Comparison of ENCODE assay signal across 10 mouse cellular contexts in genomic region chr17:87973261-87974167, GRCm38 (mm10). TPM values are rescaled to one million over a fixed set of nuclear protein-coding genes. Genes with fewer than 3 reads are reported as not detected.
DNase-seq lines count a peak whose midpoint lies in the region; ATAC-seq and TF ChIP-seq lines count a peak whose summit lies in the region.
"Had no signal": no experiment of that assay in that cellular context is flagged by ENCODE, and none has a peak within 500 bp of the region (broad histone marks: within the 10 kb centered on the region; RNA-seq: fewer than 3 reads in every experiment).

No protein-coding gene starts in this region.

- H3K36me3 ChIP-seq in forebrain, embryonic 10.5 days (replicated peaks) = peaks cover 21% of the 10 kb centered on the region
- no peaks in the 10 kb centered on the region for H3K36me3 ChIP-seq in forebrain, embryonic 11.5 days (ENCODE audit: control insufficient read depth, insufficient read depth, low read length)
- no peaks in the 10 kb centered on the region for H3K36me3 ChIP-seq in lung, postnatal 0 days (ENCODE audit: insufficient read depth, low read length)
- no peaks in the 10 kb centered on the region for H3K36me3 ChIP-seq in forebrain, embryonic 15.5 days
- H3K36me3 ChIP-seq in liver, postnatal 0 days (replicated peaks; ENCODE audit: insufficient read depth, low read length) = 0 out of 2 replicates have a peak, but pooled peaks cover 7% of the 10 kb centered on the region

- H3K9me3 ChIP-seq in forebrain, embryonic 10.5 days = no peaks in the 10 kb centered on the region
- no peaks in the 10 kb centered on the region for H3K9me3 ChIP-seq in forebrain, embryonic 11.5 days (ENCODE audit: control insufficient read depth, low read length)
- H3K9me3 ChIP-seq in lung, postnatal 0 days (ENCODE audit: low read length) = no peaks in the 10 kb centered on the region
- H3K9me3 ChIP-seq in forebrain, embryonic 15.5 days = no peaks in the 10 kb centered on the region
- H3K9me3 ChIP-seq in liver, postnatal 0 days (ENCODE audit: low read length) = peaks cover 2% of the 10 kb centered on the region

- no peak for DNase-seq in forebrain, embryonic 10.5 days (ENCODE audit: extremely low spot score, low spot score)
- DNase-seq in forebrain, embryonic 11.5 days (ENCODE audit: low spot score) = no peak
- DNase-seq in lung, postnatal 0 days (ENCODE audit: low spot score) = no peak
- DNase-seq in lung, postnatal 4 days = no peak
- DNase-seq in liver, postnatal 0 days = no peak
- DNase-seq: adrenal gland, adult 2 months had no signal

- no peaks in the 10 kb centered on the region for H3K27me3 ChIP-seq in forebrain, embryonic 10.5 days (ENCODE audit: poor library complexity, severe bottlenecking)
- no peaks in the 10 kb centered on the region for H3K27me3 ChIP-seq in forebrain, embryonic 11.5 days (ENCODE audit: control insufficient read depth, insufficient read depth, low read length)
- no peaks in the 10 kb centered on the region for H3K27me3 ChIP-seq in lung, postnatal 0 days (replicated peaks; ENCODE audit: insufficient read depth, low read length)
- no peaks in the 10 kb centered on the region for H3K27me3 ChIP-seq in forebrain, embryonic 15.5 days
- no peaks in the 10 kb centered on the region for H3K27me3 ChIP-seq in liver, postnatal 0 days (ENCODE audit: insufficient read depth, low read length)

- 68% methylated on average over 10 of the region's 10 CpGs for WGBS in forebrain, embryonic 10.5 days
- WGBS in forebrain, embryonic 11.5 days = 70% methylated on average over 10 of the region's 10 CpGs
- WGBS in lung, postnatal 0 days = 70% methylated on average over 10 of the region's 10 CpGs
- WGBS in forebrain, embryonic 15.5 days = 69% methylated on average over 10 of the region's 10 CpGs
- WGBS in liver, postnatal 0 days (ENCODE audit: insufficient replicate concordance) = 70% methylated on average over 10 of the region's 10 CpGs

- TF ChIP-seq EP300 in lung, postnatal 0 days (IDR thresholded peaks at IDR 0.05) = no peak
- TF ChIP-seq EP300 in liver, postnatal 0 days (IDR thresholded peaks at IDR 0.05; ENCODE audit: low read depth) = no peak

- peak overlapping the region; percentile 70; the same call in 1 of the 2 replicates for H3K4me3 ChIP-seq in forebrain, embryonic 10.5 days
- no peak overlapping the region for H3K4me3 ChIP-seq in forebrain, embryonic 11.5 days (ENCODE audit: low read depth, low read length)
- no peak overlapping the region for H3K4me3 ChIP-seq in lung, postnatal 0 days (ENCODE audit: low read depth, low read length)
- H3K4me3 ChIP-seq in forebrain, embryonic 15.5 days = peak overlapping the region; percentile 99
- no peak overlapping the region for H3K4me3 ChIP-seq in liver, postnatal 0 days (ENCODE audit: low read depth, low read length)

- peaks cover 29% of the 10 kb centered on the region for H3K4me1 ChIP-seq in forebrain, embryonic 10.5 days
- H3K4me1 ChIP-seq in forebrain, embryonic 11.5 days (replicated peaks; ENCODE audit: control insufficient read depth, insufficient read depth, low read length) = no peaks in the 10 kb centered on the region; the same call in 1 of the 2 replicates
- no peaks in the 10 kb centered on the region for H3K4me1 ChIP-seq in lung, postnatal 0 days (ENCODE audit: insufficient read depth, low read depth, low read length)
- H3K4me1 ChIP-seq in forebrain, embryonic 15.5 days = peaks cover 18% of the 10 kb centered on the region
- peaks cover 7% of the 10 kb centered on the region for H3K4me1 ChIP-seq in liver, postnatal 0 days (ENCODE audit: insufficient read depth)

- no peak for TF ChIP-seq CTCF in lung, postnatal 0 days (IDR thresholded peaks at IDR 0.05)
- no peak for TF ChIP-seq CTCF in liver, postnatal 0 days (IDR thresholded peaks at IDR 0.05; ENCODE audit: low read depth)

- no peak for ATAC-seq in forebrain, embryonic 11.5 days (replicated peaks; ENCODE audit: low FRiP score)
- no peak for ATAC-seq in lung, postnatal 0 days
- no peak for ATAC-seq in forebrain, embryonic 15.5 days (replicated peaks)
- no peak for ATAC-seq in liver, postnatal 0 days
- ATAC-seq in frontal cortex, adult (ENCODE audit: low TSS enrichment) = no peak
- ATAC-seq in cerebellum, adult (ENCODE audit: insufficient number of reproducible peaks, low FRiP score, low TSS enrichment) = no peak

- H3K9ac ChIP-seq in forebrain, embryonic 11.5 days (ENCODE audit: low read length) = no peak overlapping the region
- no peak overlapping the region for H3K9ac ChIP-seq in lung, postnatal 0 days (replicated peaks; ENCODE audit: low read depth)
- H3K9ac ChIP-seq in forebrain, embryonic 15.5 days (replicated peaks) = 0 out of 2 replicates have a peak overlapping the region, but pooled peaks have one; percentile 64
- no peak overlapping the region for H3K9ac ChIP-seq in liver, postnatal 0 days (replicated peaks)

- H3K27ac ChIP-seq in forebrain, embryonic 10.5 days = no peak overlapping the region; the same call in 1 of the 2 replicates
- no peak overlapping the region for H3K27ac ChIP-seq in forebrain, embryonic 11.5 days (ENCODE audit: low read depth, low read length)
- no peak overlapping the region for H3K27ac ChIP-seq in lung, postnatal 0 days (ENCODE audit: low read length)
- H3K27ac ChIP-seq in forebrain, embryonic 15.5 days (replicated peaks) = no peak overlapping the region
- H3K27ac ChIP-seq in liver, postnatal 0 days (ENCODE audit: low read depth) = no peak overlapping the region

- no peak overlapping the region for H3K4me2 ChIP-seq in forebrain, embryonic 11.5 days (ENCODE audit: low read depth, low read length, severe bottlenecking)
- H3K4me2 ChIP-seq in lung, postnatal 0 days (replicated peaks; ENCODE audit: low read depth, low read length) = peak overlapping the region; percentile 92; the same call in 1 of the 2 replicates
- H3K4me2 ChIP-seq in forebrain, embryonic 15.5 days (replicated peaks) = no peak overlapping the region
- H3K4me2 ChIP-seq in liver, postnatal 0 days (ENCODE audit: low read depth, low read length) = peak overlapping the region; percentile 84; the same call in 1 of the 2 replicates

RNA-seq across cellular contexts. Expression of gene Msh6, which starts 1.3 kb away (rescaled TPM):
- polyA plus RNA-seq in forebrain, embryonic 10.5 days (2016; fragmentation: Nextera tagmentation; extraction: Ambion mirVana) = 111 and 115 TPM in 2 replicates
- polyA plus RNA-seq in forebrain, embryonic 11.5 days (2014; fragmentation: Nextera tagmentation; extraction: Ambion mirVana) = 104 and 107 TPM in 2 replicates
- polyA plus RNA-seq in lung, postnatal 0 days (2015; fragmentation: Nextera tagmentation; extraction: Ambion mirVana) = 8.4 and 10.2 TPM in 2 replicates
- polyA plus RNA-seq in forebrain, embryonic 15.5 days (2015; fragmentation: Nextera tagmentation; extraction: Ambion mirVana) = 42.7 and 43.0 TPM in 2 replicates
- polyA plus RNA-seq in liver, postnatal 0 days (2015; fragmentation: Nextera tagmentation; extraction: Ambion mirVana) = 8.9 and 11.7 TPM in 2 replicates

RNA-seq across cellular contexts. Expression of gene Rpl36-ps4, which starts 52.7 kb away (rescaled TPM):
- polyA plus RNA-seq in forebrain, embryonic 10.5 days (2016; fragmentation: Nextera tagmentation; extraction: Ambion mirVana) = not detected in 2 replicates
- polyA plus RNA-seq in forebrain, embryonic 11.5 days (2014; fragmentation: Nextera tagmentation; extraction: Ambion mirVana) = not detected in 2 replicates
- not detected in 2 replicates for polyA plus RNA-seq in lung, postnatal 0 days (2015; fragmentation: Nextera tagmentation; extraction: Ambion mirVana)
- not detected in 2 replicates for polyA plus RNA-seq in forebrain, embryonic 15.5 days (2015; fragmentation: Nextera tagmentation; extraction: Ambion mirVana)
- not detected in 2 replicates for polyA plus RNA-seq in liver, postnatal 0 days (2015; fragmentation: Nextera tagmentation; extraction: Ambion mirVana)
- polyA plus RNA-seq: adrenal gland, adult 2 months; stomach, embryonic 14.5 days had no signal

Comparison
In these comparisons a context has a peak if more than half of its experiments do, and no peak if none do; other contexts are left out.
1. H3K4me3 ChIP-seq: peak in forebrain, embryonic 10.5 days (single experiment) and forebrain, embryonic 15.5 days (single experiment); none in forebrain, embryonic 11.5 days (single experiment), lung, postnatal 0 days (single experiment) and liver, postnatal 0 days (single experiment).
2. H3K4me2 ChIP-seq: peak in lung, postnatal 0 days (single experiment) and liver, postnatal 0 days (single experiment); none in forebrain, embryonic 11.5 days (single experiment) and forebrain, embryonic 15.5 days (single experiment).